Mouse (Mus musculus): ENCODE data around the gene Nr5a1.

Gene Nr5a1

GRCm38 (mm10) chr2:38652565-38653292, 61.6 kb downstream of the Nr5a1 start:
- no peak for DNase-seq (ENCODE audit: low read depth, low spot score)

- DNase-seq (ENCODE audit: low read depth, low spot score) = no peak
These were observed 62.2 kb downstream of the Nr5a1 start for GRCm38 (mm10) chr2:38652098-38652497.

- DNase-seq (ENCODE audit: low read depth, low spot score) = no peak
These were observed 64.0 kb downstream of the Nr5a1 start for GRCm38 (mm10) chr2:38650340-38650739.

GRCm38 (mm10) chr2:38647661-38648060, 66.7 kb downstream of the Nr5a1 start:
- no peak for DNase-seq (ENCODE audit: low read depth, low spot score)

- DNase-seq (ENCODE audit: low read depth, low spot score) = no peak
These were observed 67.1 kb downstream of the Nr5a1 start for GRCm38 (mm10) chr2:38647201-38647606.

- peak; percentile 67 for DNase-seq (ENCODE audit: low read depth, low spot score)
These were observed 68.4 kb downstream of the Nr5a1 start for GRCm38 (mm10) chr2:38645936-38646335.

- DNase-seq (ENCODE audit: low read depth, low spot score) = peak; percentile 95
These were observed 70.5 kb downstream of the Nr5a1 start, which contains the start of gene Psmb7 for GRCm38 (mm10) chr2:38643625-38644427. TSS of gene Psmb7 (minus strand) at chr2:38644087.

All from CD4-positive, CD25-positive, alpha-beta regulatory T cell, adult 2 months (primary cell).